Mouse (Mus musculus): ENCODE results near the gene Nr6a1.

Nr6a1 gene

DNA sequence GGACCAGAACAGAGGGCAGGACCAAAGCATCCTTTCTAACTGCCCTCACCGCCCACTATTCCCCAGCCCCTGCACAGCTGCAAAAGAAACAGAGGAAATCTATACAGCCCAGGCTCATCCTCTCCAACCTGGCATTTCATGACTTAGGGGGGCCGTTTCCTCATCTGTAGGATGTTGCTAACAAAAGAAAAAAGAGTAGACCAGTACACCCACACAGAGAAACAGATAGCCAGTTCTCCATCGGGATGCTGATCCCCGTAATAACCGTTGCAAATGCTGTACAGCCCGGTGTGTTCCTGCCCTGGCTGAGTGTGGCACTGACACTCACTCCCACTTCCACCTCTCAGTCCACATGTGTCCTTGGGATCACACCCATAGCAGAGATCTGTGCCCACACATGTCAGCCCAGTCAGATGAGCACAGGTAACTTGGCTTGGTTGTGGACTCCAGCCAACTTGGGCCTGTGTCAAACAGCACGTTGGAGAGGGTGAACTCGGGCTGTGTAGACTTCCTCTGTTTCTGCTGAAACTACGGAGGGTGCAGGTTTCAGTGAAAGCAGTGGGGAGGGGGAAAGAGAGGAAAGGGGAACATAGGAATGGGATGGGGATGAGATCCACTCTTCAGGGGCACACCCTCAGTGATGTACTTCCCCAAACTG is 9.4 kb upstream of the Nr6a1 start:
- DNase-seq = no peak

DNA sequence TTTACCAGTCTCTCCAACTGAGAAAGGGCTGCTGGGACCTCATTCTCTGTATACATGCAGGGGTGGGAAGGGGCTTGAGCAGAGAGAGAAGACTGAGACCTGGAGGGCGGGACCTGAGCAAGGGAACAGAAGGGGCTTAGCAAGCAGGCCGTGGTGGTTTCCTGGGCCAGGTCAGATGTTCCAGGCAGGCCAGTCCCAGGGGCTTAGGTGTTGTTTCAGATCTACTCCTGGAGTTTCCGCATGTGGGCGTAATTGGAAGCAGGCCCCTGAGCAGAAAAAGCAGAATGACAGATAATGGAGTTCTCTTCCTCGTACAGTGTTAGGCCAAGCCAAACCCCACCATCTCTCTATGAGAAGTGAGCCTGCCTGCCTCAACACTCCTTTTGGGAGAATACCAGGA is 7.4 kb upstream of the Nr6a1 start:
- no peak for DNase-seq

DNA sequence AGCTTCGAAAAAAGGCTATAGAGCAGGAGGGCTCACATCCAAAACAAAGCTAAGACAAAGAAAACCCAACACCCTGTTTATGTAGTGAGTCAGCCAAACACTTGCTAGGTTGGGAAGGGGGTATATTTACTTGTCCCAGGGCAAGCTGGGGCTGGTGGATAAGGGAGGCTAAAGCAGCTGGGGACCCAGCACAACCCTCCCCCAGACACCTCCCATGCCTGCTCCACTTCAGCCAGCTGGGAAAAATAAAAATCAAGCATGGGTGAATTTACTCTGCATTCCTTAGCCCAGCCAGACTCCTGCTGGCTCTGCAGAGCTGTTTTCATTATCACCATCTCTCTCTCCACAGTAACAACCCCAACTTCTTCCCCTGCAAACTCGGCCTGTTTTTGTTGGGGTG is 6.4 kb upstream of the Nr6a1 start:
- no peak for DNase-seq

- peak; percentile 53 for DNase-seq
Measured at GRCm38 (mm10) chr2:38931851-38932667, 4.6 kb upstream of the Nr6a1 start, which contains the start of gene Olfml2a. Gene Olfml2a (plus strand): TSS chr2:38931978.

DNA sequence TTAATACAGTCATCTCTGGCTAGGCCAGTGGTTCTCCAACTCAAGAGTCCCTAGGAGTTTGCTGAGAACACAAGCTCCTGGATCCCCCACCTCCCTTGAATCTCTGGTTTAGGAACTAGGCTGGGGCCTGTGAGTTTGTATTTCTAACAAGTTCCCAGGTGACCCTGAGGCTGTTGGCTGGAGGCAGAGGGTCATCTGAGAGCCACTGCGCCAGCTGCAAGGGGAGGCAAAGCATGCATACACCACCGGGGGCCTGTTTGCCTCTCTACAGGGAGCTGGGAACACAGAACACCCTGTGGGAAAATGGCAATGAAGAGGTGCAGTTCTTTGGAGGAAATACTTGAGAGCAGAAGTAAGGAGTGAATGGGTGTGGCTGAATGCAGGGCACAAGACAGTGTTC is 2.8 kb upstream of the Nr6a1 start:
- DNase-seq = no peak

GRCm38 (mm10) chr2:38926145-38926891 is 1.2 kb downstream of the Nr6a1 start:
- peak; percentile 89 for DNase-seq

- DNase-seq = peak; percentile 43
Measured at GRCm38 (mm10) chr2:38925171-38926080, 2.1 kb downstream of the Nr6a1 start.

DNA sequence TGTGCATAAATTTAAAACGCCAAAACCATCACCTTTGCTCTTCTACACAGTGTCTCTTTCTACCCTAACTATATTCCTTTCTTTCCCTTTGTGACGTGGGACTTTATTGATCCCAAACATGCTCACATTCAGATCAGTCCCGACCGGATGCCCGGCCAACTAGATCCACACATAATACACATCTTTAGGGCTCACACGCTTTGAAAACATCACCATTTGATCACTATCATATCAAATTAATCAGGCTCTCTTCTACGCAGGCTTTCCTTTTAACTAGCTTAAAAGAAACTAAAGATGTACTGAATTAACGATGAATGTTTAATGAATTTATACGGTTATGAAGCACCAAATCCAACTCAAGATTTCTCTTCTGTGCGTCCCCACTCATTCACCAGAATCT is 2.9 kb downstream of the Nr6a1 start:
- DNase-seq = no peak

DNA sequence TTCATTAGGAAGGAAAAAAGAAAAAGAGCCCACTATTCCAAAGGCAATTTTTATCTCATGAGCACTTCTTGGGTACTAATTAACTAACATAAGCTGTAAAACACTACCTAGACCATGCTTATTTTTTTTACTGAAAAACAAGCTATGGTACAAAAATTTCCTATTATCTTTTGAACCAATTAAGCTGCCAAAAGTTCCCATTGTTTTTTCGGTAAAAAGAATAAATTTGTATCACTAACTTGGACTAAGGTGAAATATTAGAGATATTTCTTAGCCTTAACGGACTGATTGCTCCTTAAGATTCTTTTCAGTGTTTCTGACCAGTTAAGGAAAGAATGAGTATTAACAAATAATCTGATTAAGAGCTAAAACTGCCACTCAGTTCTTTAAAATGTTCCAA is 3.6 kb downstream of the Nr6a1 start:
- no peak for DNase-seq

- DNase-seq = no peak
Measured at GRCm38 (mm10) chr2:38923471-38923870, 4.0 kb downstream of the Nr6a1 start.

DNA sequence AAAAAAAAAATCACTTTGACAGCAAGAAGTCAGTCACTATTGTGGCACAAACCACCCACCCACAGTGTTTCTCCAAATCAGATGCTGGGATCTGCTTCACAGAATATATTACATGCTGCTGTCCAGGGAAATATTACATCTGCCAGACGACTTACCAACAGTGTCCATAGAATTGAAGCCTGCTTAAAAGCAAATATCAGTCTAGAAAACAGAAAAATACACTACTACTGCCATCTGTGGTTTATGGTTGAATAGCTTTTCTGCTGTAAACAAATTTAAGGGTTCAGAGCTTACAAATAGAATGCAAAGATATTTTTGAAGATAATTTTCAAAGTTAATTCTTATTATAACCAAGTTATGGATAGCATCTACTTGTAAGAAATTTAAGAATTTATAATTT is 6.1 kb downstream of the Nr6a1 start:
- DNase-seq = no peak

DNA sequence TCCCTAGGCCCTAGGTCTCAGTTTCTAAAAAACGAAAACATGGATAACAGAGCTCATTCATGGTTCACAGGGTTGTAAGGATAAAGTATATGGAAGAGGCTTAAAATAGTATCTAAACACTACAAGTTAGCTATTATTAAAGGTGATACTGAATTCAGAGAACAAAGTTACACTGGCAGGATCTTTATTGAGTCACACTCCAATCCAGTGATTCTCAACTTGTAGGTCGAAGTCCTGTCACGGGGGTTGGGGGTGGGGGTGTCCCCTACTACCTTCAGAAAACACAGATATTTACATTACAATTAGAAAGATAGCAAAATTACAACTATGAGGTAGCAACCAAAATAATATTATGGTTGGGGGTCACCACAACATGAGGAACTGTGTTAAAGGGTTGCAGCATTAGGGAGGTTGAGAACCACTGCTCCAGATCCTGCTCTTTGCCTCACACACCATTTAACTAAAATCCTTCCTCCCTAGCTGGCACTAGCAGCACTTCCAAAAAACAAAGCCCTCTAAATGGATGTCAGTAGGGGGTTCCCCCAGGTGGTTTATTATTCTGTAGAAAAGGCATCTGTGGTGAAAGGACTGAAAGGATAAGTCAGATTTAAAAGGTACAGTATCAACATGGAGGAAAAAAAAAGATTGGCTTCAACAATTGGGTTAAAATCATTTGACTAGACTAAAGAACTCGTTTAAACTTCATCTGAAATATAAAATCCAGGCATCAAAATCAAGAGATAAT is 10.4 kb downstream of the Nr6a1 start:
- DNase-seq = no peak

- DNase-seq = no peak
Measured at GRCm38 (mm10) chr2:38914965-38915364, 12.5 kb downstream of the Nr6a1 start.

GRCm38 (mm10) chr2:38914517-38914916 is 13.0 kb downstream of the Nr6a1 start:
- DNase-seq = no peak

GRCm38 (mm10) chr2:38908604-38909003 is 18.9 kb downstream of the Nr6a1 start:
- DNase-seq = no peak

DNA sequence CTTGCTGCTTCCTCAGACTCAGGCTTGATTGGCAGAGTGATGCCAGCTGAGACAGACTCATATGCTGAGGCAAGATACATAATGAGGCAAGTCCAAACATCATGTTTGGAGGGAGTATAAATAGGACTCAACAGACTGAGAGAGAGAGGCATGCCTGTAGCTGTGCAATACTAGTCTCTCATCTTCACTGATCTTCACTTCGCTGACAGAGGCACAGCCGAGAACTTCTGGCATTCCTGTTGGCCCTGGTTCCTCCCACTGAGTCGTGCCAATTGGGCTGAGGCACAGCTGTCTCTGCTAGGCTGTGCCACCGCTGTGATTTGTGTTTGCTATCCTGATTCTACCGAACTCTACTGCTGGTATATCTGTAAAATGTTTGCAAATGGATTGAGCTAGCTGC is 21.4 kb downstream of the Nr6a1 start:
- DNase-seq = no peak

GRCm38 (mm10) chr2:38904290-38904689 is 23.2 kb downstream of the Nr6a1 start:
- DNase-seq = no peak

- no peak for DNase-seq
Measured at GRCm38 (mm10) chr2:38902866-38903265, 24.6 kb downstream of the Nr6a1 start.

DNA sequence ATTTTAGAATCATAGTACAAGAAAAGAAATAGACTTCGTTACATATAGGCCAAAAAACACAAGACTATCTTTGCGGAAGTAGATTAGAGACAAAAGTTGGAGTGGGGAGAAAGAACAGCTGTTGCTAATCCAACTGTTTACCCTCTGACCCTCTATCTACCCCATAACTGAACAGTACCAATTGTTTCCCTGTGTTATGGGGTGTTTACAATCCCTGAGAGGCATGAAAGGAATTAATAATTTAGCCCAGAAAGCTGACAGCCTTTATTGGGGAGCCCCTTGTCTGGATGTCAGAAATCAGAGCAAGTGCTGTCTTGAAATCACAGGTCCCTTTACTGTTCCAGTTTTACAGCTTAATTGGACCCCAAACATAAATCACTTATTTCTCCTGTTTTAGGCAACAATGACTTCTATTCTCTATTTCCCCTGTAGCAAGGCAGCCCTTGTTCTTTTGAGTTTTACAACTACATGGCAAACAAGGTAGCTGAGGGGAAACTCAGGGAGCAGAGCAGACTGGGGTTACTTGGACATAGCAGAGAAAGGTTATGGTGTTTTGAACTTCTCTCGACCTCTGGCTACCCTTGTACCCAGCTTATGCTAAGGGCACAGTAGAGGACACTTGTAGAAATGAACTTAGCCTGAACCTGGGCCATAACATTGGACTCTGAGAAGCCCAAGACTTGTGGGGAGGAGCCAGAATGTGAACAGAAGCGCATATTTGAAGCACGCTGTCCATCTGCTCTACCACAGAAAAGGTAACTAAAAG is 46.4 kb downstream of the Nr6a1 start:
- DNase-seq = no peak

- DNase-seq = no peak
Measured at GRCm38 (mm10) chr2:38874544-38875108, 52.9 kb downstream of the Nr6a1 start.

GRCm38 (mm10) chr2:38872730-38873129 is 54.8 kb downstream of the Nr6a1 start:
- no peak for DNase-seq

Measured in cerebellum, adult 11 months (tissue).